Mouse (Mus musculus) lung, embryonic 14.5 days (tissue): ENCODE results near the gene Irak1bp1. TPM values are rescaled to one million over a fixed set of nuclear protein-coding genes. Genes with fewer than 3 reads are reported as not detected.

Source experiments
- ATAC-seq: fragments of 200-750 bp; cut with Nextera tagmentation; 2 replicates; pipeline ENCODE4 v1.8.0; 2017; ENCODE audit warnings: mild to moderate bottlenecking, moderate TSS enrichment, moderate library complexity; ENCODE audit not compliant: insufficient read depth
- DNase-seq: peaks from one replicate; pipeline ENCODE4 v3.0.0-alpha.2; 2015
- H3K27ac ChIP-seq: fragments of 300-500 bp; sonication (generic); 2 replicates; pipeline ENCODE4 v1.5.1; 2014; ENCODE audit warnings: low read depth, mild to moderate bottlenecking, moderate library complexity
- H3K27me3 ChIP-seq: fragments of 300-500 bp; sonication (generic); 2 replicates; pipeline ENCODE4 v1.6.1; 2014; ENCODE audit warnings: low read length, control low read depth; ENCODE audit not compliant: insufficient read depth
- H3K36me3 ChIP-seq: fragments of 300-500 bp; sonication (generic); 2 replicates; pipeline ENCODE4 v1.6.1; 2014; ENCODE audit warnings: control low read depth; ENCODE audit not compliant: insufficient read depth
- H3K4me1 ChIP-seq: fragments of 300-500 bp; sonication (generic); 2 replicates; pipeline ENCODE4 v1.6.1; 2014; ENCODE audit warnings: antibody characterized with exemption, control low read depth; ENCODE audit not compliant: insufficient read depth
- H3K4me2 ChIP-seq: fragments of 300-500 bp; sonication (generic); 2 replicates; pipeline ENCODE4 v1.6.1; 2014; ENCODE audit warnings: mild to moderate bottlenecking
- H3K4me3 ChIP-seq: fragments of 300-500 bp; sonication (generic); 2 replicates; pipeline ENCODE4 v1.5.1; 2014; ENCODE audit warnings: low read depth, low read length
- H3K9ac ChIP-seq: fragments of 300-500 bp; sonication (generic); 2 replicates; pipeline ENCODE4 v1.6.1; 2014
- H3K9me3 ChIP-seq: fragments of 300-500 bp; sonication (generic); 2 replicates; pipeline ENCODE4 v1.6.1; 2016; ENCODE audit warnings: low read depth, low read length, control low read depth
- CTCF ChIP-seq: IDR thresholded peaks from 2 replicates; pipeline ENCODE4 v1.5.1; 2016; ENCODE audit warnings: antibody characterized with exemption, low read depth
- WGBS: fragments of 180-500 bp; shearing (Covaris S2); extraction: QIAGEN DNeasy Blood & Tissue Kit; methylation state at CpG from one replicate; pipeline ENCODE4 v1.1.7; 2014; 5-methylcytosine and 5-hydroxymethylcytosine counted together
- polyA plus RNA-seq: library from polyadenylated mRNA; unstranded; fragments of >200 nt; fragmentation: Nextera tagmentation; extraction: Ambion mirVana; gene quantifications from 2 replicates; pipeline ENCODE4 v1.2.1, GENCODE M21; 2014

Irak1bp1 gene
- 24.9 and 26.6 TPM in 2 replicates for polyA plus RNA-seq

- Histone ChIP-seq H3K27me3 (no peaks in the 10 kb centered on the region), H3K9ac (peak within 1 kb of the TSS; percentile 71), H3K4me1 (no peaks in the 10 kb centered on the region), H3K27ac (peak within 1 kb of the TSS; percentile 81), H3K4me2 (peak within 1 kb of the TSS; percentile 83), H3K9me3 (no peaks in the 10 kb centered on the region), H3K4me3 (peak within 1 kb of the TSS; percentile 76), H3K36me3 (no peaks in the 10 kb centered on the region)
- TF ChIP-seq CTCF, result no peak
- ATAC-seq, result peak; percentile 38
- peak; percentile 29 for DNase-seq
- 9% methylated on average over 20 of the region's 20 CpGs for WGBS
Observed at GRCm38 (mm10) chr9:82829007-82829689, at the start of gene Irak1bp1. Gene Irak1bp1 (plus strand): TSS chr9:82829540.

- no peak overlapping the region for H3K4me3 ChIP-seq
- no peaks in the 10 kb centered on the region for H3K27me3 ChIP-seq
- no peak overlapping the region for H3K27ac ChIP-seq
- H3K36me3 ChIP-seq, result no peaks in the 10 kb centered on the region
- no peaks in the 10 kb centered on the region for H3K9me3 ChIP-seq
- WGBS, result 74% methylated on average over 9 of the region's 9 CpGs
- ATAC-seq (no peak), DNase-seq (no peak)
- H3K4me1 ChIP-seq, result no peaks in the 10 kb centered on the region
- no peak overlapping the region for H3K4me2 ChIP-seq
- H3K9ac ChIP-seq, result no peak overlapping the region
- no peak for TF ChIP-seq CTCF
Observed at GRCm38 (mm10) chr9:82788375-82788774, 41.0 kb upstream of the Irak1bp1 start.

- Histone ChIP-seq H3K4me1 (no peaks in the 10 kb centered on the region), H3K27me3 (no peaks in the 10 kb centered on the region), H3K9me3 (no peaks in the 10 kb centered on the region), H3K4me3 (no peak overlapping the region), H3K9ac (no peak overlapping the region), H3K36me3 (no peaks in the 10 kb centered on the region), H3K4me2 (no peak overlapping the region), H3K27ac (no peak overlapping the region)
- WGBS, result 47% methylated on average over 8 of the region's 8 CpGs
- no peak for TF ChIP-seq CTCF
- peak; percentile 64 for DNase-seq
- ATAC-seq, result peak; percentile 69; the same call in 1 of the 2 replicates
Observed at GRCm38 (mm10) chr9:82800360-82800759, 29.0 kb upstream of the Irak1bp1 start.

- no peak overlapping the region for H3K4me3 ChIP-seq
- H3K4me1 ChIP-seq, result no peaks in the 10 kb centered on the region
- TF ChIP-seq CTCF, result no peak
- no peak for ATAC-seq
- no peaks in the 10 kb centered on the region for H3K27me3 ChIP-seq
- no peak for DNase-seq
- H3K9me3 ChIP-seq, result no peaks in the 10 kb centered on the region
- no peaks in the 10 kb centered on the region for H3K36me3 ChIP-seq
- no peak overlapping the region for H3K9ac ChIP-seq
- no peak overlapping the region for H3K27ac ChIP-seq
- H3K4me2 ChIP-seq, result no peak overlapping the region
- 14% methylated on average over 1 of the region's 1 CpGs for WGBS
Observed at GRCm38 (mm10) chr9:82807129-82807528, 22.2 kb upstream of the Irak1bp1 start.

- WGBS, result 69% methylated on average over 5 of the region's 5 CpGs
- no peaks in the 10 kb centered on the region for H3K36me3 ChIP-seq
- DNase-seq, result no peak
- no peak for ATAC-seq
- no peaks in the 10 kb centered on the region for H3K27me3 ChIP-seq
- no peak overlapping the region for H3K9ac ChIP-seq
- no peak overlapping the region for H3K4me3 ChIP-seq
- no peaks in the 10 kb centered on the region for H3K9me3 ChIP-seq
- H3K4me1 ChIP-seq, result no peaks in the 10 kb centered on the region
- no peak overlapping the region for H3K27ac ChIP-seq
- no peak overlapping the region for H3K4me2 ChIP-seq
- no peak for TF ChIP-seq CTCF
Observed at GRCm38 (mm10) chr9:82807635-82808034, 21.7 kb upstream of the Irak1bp1 start.

GRCm38 (mm10) chr9:82812172-82812963 lies 17.0 kb upstream of the Irak1bp1 start:
- ATAC-seq (no peak), DNase-seq (no peak)
- no peak for TF ChIP-seq CTCF
- Histone ChIP-seq H3K36me3 (no peaks in the 10 kb centered on the region), H3K9me3 (no peaks in the 10 kb centered on the region), H3K9ac (no peak overlapping the region), H3K4me3 (no peak overlapping the region), H3K27me3 (no peaks in the 10 kb centered on the region), H3K27ac (no peak overlapping the region), H3K4me1 (no peaks in the 10 kb centered on the region), H3K4me2 (no peak overlapping the region)
- WGBS, result 68% methylated on average over 12 of the region's 12 CpGs

GRCm38 (mm10) chr9:82814536-82814935 lies 14.8 kb upstream of the Irak1bp1 start:
- Histone ChIP-seq H3K27me3 (no peaks in the 10 kb centered on the region), H3K9ac (no peak overlapping the region), H3K27ac (no peak overlapping the region), H3K4me3 (no peak overlapping the region), H3K36me3 (no peaks in the 10 kb centered on the region), H3K4me2 (no peak overlapping the region), H3K4me1 (no peaks in the 10 kb centered on the region), H3K9me3 (no peaks in the 10 kb centered on the region)
- DNase-seq, result peak; percentile 41
- TF ChIP-seq CTCF, result peak; percentile 50
- ATAC-seq, result no peak
- 54% methylated on average over 3 of the region's 3 CpGs for WGBS
